Mouse (Mus musculus): Measurements from ENCODE around the gene Irf2bp2.

Irf2bp2 gene

GRCm38 (mm10) chr8:126576086-126576485 is 17.7 kb downstream of the Irf2bp2 start:
- in situ Hi-C loops (cut with MboI; ENCODE audit: low pct_unique_long_range_greater_than_20kb in 1 of 2, low sequenced_read_pairs in 2 of 2, unreplicated experiment in 1 of 2) = loop anchor here in 1 of 2 experiments (5.0 kb wide), 1 partner anchor 79 kb away; no protein-coding TSS in a partner anchor

GRCm38 (mm10) chr8:126574882-126575637 is 18.7 kb downstream of the Irf2bp2 start:
- in situ Hi-C loops (cut with MboI; ENCODE audit: low pct_unique_long_range_greater_than_20kb in 1 of 2, low sequenced_read_pairs in 2 of 2, unreplicated experiment in 1 of 2) = loop anchor here in 1 of 2 experiments (5.0 kb wide), 1 partner anchor 78 kb away; no protein-coding TSS in a partner anchor

- in situ Hi-C loops (cut with MboI; ENCODE audit: low pct_unique_long_range_greater_than_20kb in 1 of 2, low sequenced_read_pairs in 2 of 2, unreplicated experiment in 1 of 2) = no loop called here
Measured at GRCm38 (mm10) chr8:126573878-126574277, 19.9 kb downstream of the Irf2bp2 start.

- in situ Hi-C loops (cut with MboI; ENCODE audit: low pct_unique_long_range_greater_than_20kb in 1 of 2, low sequenced_read_pairs in 2 of 2, unreplicated experiment in 1 of 2) = no loop called here
Measured at GRCm38 (mm10) chr8:126573079-126573694, 20.6 kb downstream of the Irf2bp2 start.

- in situ Hi-C loops (cut with MboI; ENCODE audit: low pct_unique_long_range_greater_than_20kb in 1 of 2, low sequenced_read_pairs in 2 of 2, unreplicated experiment in 1 of 2) = no loop called here
Measured at GRCm38 (mm10) chr8:126571065-126571660, 22.6 kb downstream of the Irf2bp2 start.

- in situ Hi-C loops (cut with MboI; ENCODE audit: low pct_unique_long_range_greater_than_20kb in 1 of 2, low sequenced_read_pairs in 2 of 2, unreplicated experiment in 1 of 2) = no loop called here
Measured at GRCm38 (mm10) chr8:126570521-126571040, 23.2 kb downstream of the Irf2bp2 start.

- in situ Hi-C loops (cut with MboI; ENCODE audit: low pct_unique_long_range_greater_than_20kb in 1 of 2, low sequenced_read_pairs in 2 of 2, unreplicated experiment in 1 of 2) = no loop called here
Measured at GRCm38 (mm10) chr8:126570046-126570445, 23.7 kb downstream of the Irf2bp2 start.

GRCm38 (mm10) chr8:126569638-126570037 is 24.1 kb downstream of the Irf2bp2 start:
- in situ Hi-C loops (cut with MboI; ENCODE audit: low pct_unique_long_range_greater_than_20kb in 1 of 2, low sequenced_read_pairs in 2 of 2, unreplicated experiment in 1 of 2) = no loop called here

GRCm38 (mm10) chr8:126567674-126568073 is 26.1 kb downstream of the Irf2bp2 start:
- in situ Hi-C loops (cut with MboI; ENCODE audit: low pct_unique_long_range_greater_than_20kb in 1 of 2, low sequenced_read_pairs in 2 of 2, unreplicated experiment in 1 of 2) = no loop called here

- in situ Hi-C loops (cut with MboI; ENCODE audit: low pct_unique_long_range_greater_than_20kb in 1 of 2, low sequenced_read_pairs in 2 of 2, unreplicated experiment in 1 of 2) = no loop called here
Measured at GRCm38 (mm10) chr8:126566446-126567062, 27.2 kb downstream of the Irf2bp2 start.

- in situ Hi-C loops (cut with MboI; ENCODE audit: low pct_unique_long_range_greater_than_20kb in 1 of 2, low sequenced_read_pairs in 2 of 2, unreplicated experiment in 1 of 2) = no loop called here
Measured at GRCm38 (mm10) chr8:126565954-126566445, 27.8 kb downstream of the Irf2bp2 start.

GRCm38 (mm10) chr8:126565231-126565781 is 28.5 kb downstream of the Irf2bp2 start:
- in situ Hi-C loops (cut with MboI; ENCODE audit: low pct_unique_long_range_greater_than_20kb in 1 of 2, low sequenced_read_pairs in 2 of 2, unreplicated experiment in 1 of 2) = no loop called here

GRCm38 (mm10) chr8:126564551-126565154 is 29.1 kb downstream of the Irf2bp2 start:
- in situ Hi-C loops (cut with MboI; ENCODE audit: low pct_unique_long_range_greater_than_20kb in 1 of 2, low sequenced_read_pairs in 2 of 2, unreplicated experiment in 1 of 2) = no loop called here

- in situ Hi-C loops (cut with MboI; ENCODE audit: low pct_unique_long_range_greater_than_20kb in 1 of 2, low sequenced_read_pairs in 2 of 2, unreplicated experiment in 1 of 2) = no loop called here
Measured at GRCm38 (mm10) chr8:126561316-126561841, 32.4 kb downstream of the Irf2bp2 start.

GRCm38 (mm10) chr8:126558400-126558953 is 35.3 kb downstream of the Irf2bp2 start:
- in situ Hi-C loops (cut with MboI; ENCODE audit: low pct_unique_long_range_greater_than_20kb in 1 of 2, low sequenced_read_pairs in 2 of 2, unreplicated experiment in 1 of 2) = no loop called here

- in situ Hi-C loops (cut with MboI; ENCODE audit: low pct_unique_long_range_greater_than_20kb in 1 of 2, low sequenced_read_pairs in 2 of 2, unreplicated experiment in 1 of 2) = no loop called here
Measured at GRCm38 (mm10) chr8:126557403-126557802, 36.4 kb downstream of the Irf2bp2 start.

GRCm38 (mm10) chr8:126556691-126557090 is 37.1 kb downstream of the Irf2bp2 start:
- in situ Hi-C loops (cut with MboI; ENCODE audit: low pct_unique_long_range_greater_than_20kb in 1 of 2, low sequenced_read_pairs in 2 of 2, unreplicated experiment in 1 of 2) = no loop called here

- in situ Hi-C loops (cut with MboI; ENCODE audit: low pct_unique_long_range_greater_than_20kb in 1 of 2, low sequenced_read_pairs in 2 of 2, unreplicated experiment in 1 of 2) = no loop called here
Measured at GRCm38 (mm10) chr8:126554741-126555140, 39.0 kb downstream of the Irf2bp2 start.
